Mouse (Mus musculus) adrenal gland, postnatal 10 days (tissue): Measurements from ENCODE around the gene Smyd3. TPM values are rescaled to one million over a fixed set of nuclear protein-coding genes. Genes with fewer than 3 reads are reported as not detected.

ENCODE experiments used
- DNase-seq: peaks from one replicate; pipeline ENCODE4 v3.0.0; 2021; ENCODE audit warnings: mixed read lengths
- total RNA-seq, 2 experiments: library from RNA; stranded (reverse); gene quantifications; 2 replicates each; pipeline ENCODE4 v1.2.3; 2021

Gene Smyd3
- total RNA-seq, 2 experiments from 2014 or later: 6.0 to 8.0 TPM

GRCm38 (mm10) chr1:179218061-179218460 is 299.8 kb downstream of the Smyd3 start:
- no peak for DNase-seq

- DNase-seq: no peak
These were observed 300.8 kb downstream of the Smyd3 start for GRCm38 (mm10) chr1:179217036-179217435.

- no peak for DNase-seq
These were observed 304.5 kb downstream of the Smyd3 start for GRCm38 (mm10) chr1:179213381-179213780.

- no peak for DNase-seq
These were observed 305.5 kb downstream of the Smyd3 start for GRCm38 (mm10) chr1:179212295-179212694.

GRCm38 (mm10) chr1:179211313-179211712 is 306.5 kb downstream of the Smyd3 start:
- DNase-seq: no peak

- no peak for DNase-seq
These were observed 309.8 kb downstream of the Smyd3 start for GRCm38 (mm10) chr1:179207846-179208595.

- DNase-seq: no peak
These were observed 310.6 kb downstream of the Smyd3 start for GRCm38 (mm10) chr1:179207180-179207741.

GRCm38 (mm10) chr1:179198517-179199200 is 319.2 kb downstream of the Smyd3 start:
- DNase-seq: no peak

GRCm38 (mm10) chr1:179197821-179198516 is 319.9 kb downstream of the Smyd3 start:
- no peak for DNase-seq

- DNase-seq: no peak
These were observed 320.7 kb downstream of the Smyd3 start for GRCm38 (mm10) chr1:179197156-179197555.

GRCm38 (mm10) chr1:179196422-179196821 is 321.4 kb downstream of the Smyd3 start:
- DNase-seq: no peak

- no peak for DNase-seq
These were observed 325.1 kb downstream of the Smyd3 start for GRCm38 (mm10) chr1:179192781-179193180.

GRCm38 (mm10) chr1:179190837-179191236 is 327.0 kb downstream of the Smyd3 start:
- DNase-seq: no peak

- no peak for DNase-seq
These were observed 330.7 kb downstream of the Smyd3 start for GRCm38 (mm10) chr1:179187171-179187570.

GRCm38 (mm10) chr1:179184631-179185030 is 333.2 kb downstream of the Smyd3 start:
- DNase-seq: no peak

GRCm38 (mm10) chr1:179183499-179183898 is 334.3 kb downstream of the Smyd3 start:
- DNase-seq: no peak

GRCm38 (mm10) chr1:179180546-179180945 is 337.3 kb downstream of the Smyd3 start:
- no peak for DNase-seq

GRCm38 (mm10) chr1:179176861-179177658 is 340.8 kb downstream of the Smyd3 start:
- DNase-seq: no peak

- no peak for DNase-seq
These were observed 343.6 kb downstream of the Smyd3 start for GRCm38 (mm10) chr1:179174241-179174640.

- DNase-seq: no peak
These were observed 347.3 kb downstream of the Smyd3 start for GRCm38 (mm10) chr1:179170555-179170954.

GRCm38 (mm10) chr1:179169749-179170148 is 348.1 kb downstream of the Smyd3 start:
- no peak for DNase-seq

- DNase-seq: no peak
These were observed 348.7 kb downstream of the Smyd3 start for GRCm38 (mm10) chr1:179169161-179169560.
